Mouse (Mus musculus): ENCODE measurements at regions not wholly inside any gene's neighbourhood (a gene's known extent, or its start where the extent isn't known, plus 50 kb on each side); places are given as distances from the start of the nearest gene placed in this dataset.
A peak's percentile ranks its signal among the peaks of the same experiment; 100 is the strongest.

DNA sequence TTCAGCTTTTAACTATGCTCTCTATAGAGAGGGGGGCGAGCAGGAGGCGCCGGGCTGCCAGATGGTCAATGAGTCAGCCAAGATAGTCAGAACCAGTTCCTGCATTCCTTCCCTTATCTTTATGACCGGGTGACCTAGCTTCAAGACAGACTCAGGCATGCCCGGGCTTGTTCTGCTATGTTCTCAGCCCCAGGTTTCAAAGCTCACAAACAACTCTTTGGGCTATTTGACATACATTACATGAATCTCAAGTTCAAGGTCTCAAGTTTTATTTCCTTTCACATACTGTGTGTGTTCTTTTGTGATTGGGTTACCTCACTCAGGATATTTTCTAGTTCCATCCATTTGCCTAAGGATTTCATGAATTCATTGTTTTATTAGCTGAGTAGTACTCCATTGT is 265.8 kb upstream of the Fmr1 start:
- DNase-seq (ENCODE audit: low read depth, low spot score) = peak; percentile 74

DNA sequence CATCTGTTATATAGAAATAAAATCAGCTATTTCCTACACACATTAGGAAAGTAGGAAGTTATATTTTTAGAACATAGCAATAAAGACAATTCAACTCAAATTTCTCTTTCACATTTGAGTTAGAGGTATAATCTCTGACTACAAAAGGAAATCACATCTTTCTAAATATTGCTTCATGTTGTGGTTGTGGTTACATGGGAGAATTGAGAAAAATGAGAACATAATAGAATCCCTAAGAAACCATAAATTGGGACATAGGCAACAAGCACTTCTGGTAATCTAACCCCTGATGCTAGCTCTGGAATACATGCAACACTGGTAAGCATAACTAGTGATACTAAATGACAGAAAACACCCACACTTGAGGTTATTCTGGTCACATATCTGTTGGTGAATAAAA is 256.1 kb upstream of the Fmr1 start:
- no peak for DNase-seq (ENCODE audit: low read depth, low spot score)

Data from 3T3-L1 (cell line).